Mouse (Mus musculus): ENCODE data around the gene Nrxn3.

DNA sequence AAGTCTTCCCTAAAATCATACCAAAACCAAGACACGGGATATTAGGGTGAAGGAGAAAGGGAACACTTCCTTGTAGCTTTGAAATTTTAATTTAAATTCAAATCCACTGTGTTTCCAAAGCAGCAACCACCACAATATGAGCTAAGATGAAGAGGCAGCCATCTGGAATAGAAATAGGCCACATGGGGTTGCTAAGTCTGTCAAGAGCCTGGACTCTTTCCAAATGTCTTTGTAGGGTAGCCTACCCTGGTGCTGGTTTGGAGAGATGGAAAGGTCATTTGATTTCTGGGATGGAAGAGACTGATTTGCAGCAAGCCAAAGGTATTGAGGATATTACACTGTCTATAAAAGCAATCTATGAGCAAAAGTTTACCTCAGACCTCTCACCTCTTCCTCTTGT, 539.6 kb downstream of the Nrxn3 start:
- TF ChIP-seq GATA1 (IDR thresholded peaks at IDR 0.05; ENCODE audit: borderline replicate concordance, low read length) (no peak), FLI1 (IDR thresholded peaks at IDR 0.05; ENCODE audit: low read length) (no peak)
